Mouse (Mus musculus): ENCODE data around the gene Wbp1l.
A peak's percentile ranks its signal among the peaks of the same experiment; 100 is the strongest.

Wbp1l gene

DNA sequence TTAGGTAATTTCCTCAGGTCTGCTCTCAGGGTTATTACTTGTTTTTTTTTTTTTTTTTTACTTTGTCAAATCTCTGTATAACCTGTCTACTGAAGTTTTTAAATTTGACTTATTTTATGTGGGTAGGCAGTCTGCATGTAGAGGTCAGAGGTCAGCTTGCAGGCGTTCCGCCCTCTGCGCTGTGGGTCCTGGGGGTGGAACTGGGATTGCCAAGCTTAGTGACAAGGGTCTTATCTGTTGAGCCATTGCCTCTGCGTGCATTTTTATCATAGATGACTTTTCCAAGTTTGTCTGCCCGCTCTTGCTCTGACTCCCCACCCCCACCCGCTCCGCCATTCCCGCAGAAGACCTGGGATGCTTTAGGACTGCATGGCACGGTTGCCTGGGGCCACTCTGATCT, 36.9 kb downstream of the Wbp1l start:
- DNase-seq, result no peak

GRCm38 (mm10) chr19:46637598-46637997, 38.7 kb downstream of the Wbp1l start:
- DNase-seq, result no peak

DNA sequence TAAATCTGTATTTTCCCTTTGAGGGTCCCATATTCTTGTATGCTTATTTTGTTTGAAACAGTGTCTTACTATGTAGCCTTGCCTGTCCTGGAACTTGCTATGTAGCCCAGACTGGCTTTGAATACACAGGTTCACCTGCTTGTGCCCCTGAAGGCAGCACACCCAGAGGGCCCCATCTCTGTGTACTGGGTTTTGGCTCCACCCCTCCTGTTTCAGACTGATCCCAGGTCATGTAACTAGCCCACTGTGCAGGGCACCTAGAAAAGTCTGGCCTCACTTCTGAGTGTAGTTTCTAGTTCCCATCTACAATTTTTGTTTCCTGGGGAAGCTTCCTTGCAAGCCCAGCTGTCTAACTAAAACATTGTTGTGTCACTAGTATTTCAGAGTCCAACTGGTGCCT, 40.2 kb downstream of the Wbp1l start:
- no peak for DNase-seq

DNA sequence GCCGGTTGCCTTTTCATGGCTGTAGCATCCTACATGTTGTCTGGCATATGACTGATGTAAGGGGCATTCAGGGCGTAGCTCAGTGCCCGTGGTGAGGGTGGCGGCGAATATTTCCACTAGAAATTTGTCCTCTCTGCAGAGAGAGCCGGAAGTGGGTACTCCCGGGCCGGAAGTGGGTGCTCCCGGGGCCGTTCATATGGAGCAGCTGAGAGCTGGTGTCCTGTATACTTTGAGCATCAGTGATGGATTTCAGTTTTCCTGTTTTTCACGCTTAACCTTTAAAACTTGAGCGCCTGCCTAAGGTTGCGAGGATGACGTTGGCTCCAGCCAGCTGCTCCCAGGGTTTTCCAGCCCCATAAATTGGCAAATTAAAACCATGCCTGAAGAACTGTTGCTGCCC, 40.6 kb downstream of the Wbp1l start:
- DNase-seq, result no peak

DNA sequence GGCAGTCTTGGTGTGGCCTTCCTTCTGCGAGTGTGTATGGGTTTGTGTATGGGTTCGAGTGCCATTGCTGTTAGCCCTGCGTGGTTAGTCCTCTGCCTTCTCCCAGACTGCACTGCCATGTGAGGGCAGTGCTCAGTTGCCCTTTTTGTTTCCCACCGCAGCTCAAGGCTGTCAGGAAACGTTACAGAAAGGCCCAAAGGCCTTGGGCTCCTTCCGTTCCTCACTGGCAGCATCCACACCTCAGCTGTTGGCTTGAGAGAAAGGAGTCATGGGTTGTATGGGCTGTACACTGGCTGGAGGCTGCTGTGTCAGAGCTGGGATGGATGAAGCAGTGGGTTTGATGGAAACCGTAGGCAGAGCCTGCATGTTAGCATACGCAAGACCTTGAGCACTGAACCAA, 41.9 kb downstream of the Wbp1l start:
- no peak for DNase-seq

GRCm38 (mm10) chr19:46641420-46642085, 42.7 kb downstream of the Wbp1l start:
- DNase-seq, result no peak

- no peak for DNase-seq
Observed at GRCm38 (mm10) chr19:46642136-46642753, 43.4 kb downstream of the Wbp1l start.

GRCm38 (mm10) chr19:46643236-46643635, 44.4 kb downstream of the Wbp1l start:
- DNase-seq, result no peak

DNA sequence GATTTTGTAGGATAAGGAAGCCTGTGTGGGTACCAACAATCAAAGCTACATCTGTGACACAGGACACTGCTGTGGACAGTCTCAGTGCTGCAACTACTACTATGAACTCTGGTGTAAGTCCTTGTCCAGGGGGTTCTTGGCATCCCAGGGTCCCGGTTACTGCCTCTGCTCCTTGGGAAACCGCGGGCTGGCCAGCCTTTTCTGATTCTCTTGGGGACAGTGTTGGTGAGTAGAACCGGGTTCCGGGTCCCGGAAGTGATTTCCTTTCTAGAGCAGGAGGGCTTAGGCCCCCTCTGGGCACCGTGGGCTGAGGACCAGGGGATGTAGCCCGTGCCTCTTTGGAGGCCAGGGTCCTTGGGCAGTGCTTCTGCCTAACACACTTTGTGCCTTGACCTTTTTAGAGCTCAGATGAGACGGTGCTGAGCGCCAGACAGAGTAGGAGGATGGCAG, 45.5 kb downstream of the Wbp1l start:
- DNase-seq, result no peak

DNA sequence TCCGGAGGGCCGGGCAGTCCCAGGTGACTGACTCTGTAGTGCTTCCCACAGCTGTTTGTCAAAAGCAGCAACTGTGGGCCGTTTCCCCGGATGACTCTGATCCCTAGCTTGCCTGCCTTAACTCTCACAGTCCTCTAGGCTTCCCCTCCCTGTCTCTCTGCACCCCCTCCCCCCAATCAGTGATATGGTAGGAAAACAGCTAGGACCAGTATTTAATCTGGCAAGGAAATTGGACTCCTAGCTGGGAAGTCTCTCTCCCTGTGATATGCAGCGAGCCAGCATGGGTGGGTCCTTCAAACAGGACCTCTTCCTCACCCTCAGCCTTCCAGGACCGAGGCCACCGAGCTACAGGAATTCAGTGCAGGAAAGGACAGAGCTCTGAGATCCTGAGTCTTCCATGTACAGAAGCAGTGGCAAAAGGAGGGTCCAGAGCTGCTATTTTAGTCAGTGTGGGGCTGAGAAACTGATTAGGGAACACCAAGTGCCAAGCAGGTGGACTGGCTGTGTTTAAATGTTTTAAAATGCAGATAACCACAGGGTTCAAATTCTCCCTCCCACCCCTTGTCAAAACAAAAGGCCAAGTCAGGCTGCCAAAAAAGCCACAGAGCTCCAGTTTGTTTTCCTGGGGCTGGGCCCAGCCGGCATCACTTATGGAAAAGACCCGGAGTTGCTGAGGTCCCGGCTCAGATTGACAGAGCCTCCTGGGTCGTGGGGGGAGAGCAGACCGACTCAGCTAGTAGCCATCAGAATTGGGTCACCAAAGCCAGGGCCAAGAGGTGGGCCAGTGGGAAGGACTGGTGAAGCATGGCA, 46.1 kb downstream of the Wbp1l start:
- DNase-seq, result no peak

DNA sequence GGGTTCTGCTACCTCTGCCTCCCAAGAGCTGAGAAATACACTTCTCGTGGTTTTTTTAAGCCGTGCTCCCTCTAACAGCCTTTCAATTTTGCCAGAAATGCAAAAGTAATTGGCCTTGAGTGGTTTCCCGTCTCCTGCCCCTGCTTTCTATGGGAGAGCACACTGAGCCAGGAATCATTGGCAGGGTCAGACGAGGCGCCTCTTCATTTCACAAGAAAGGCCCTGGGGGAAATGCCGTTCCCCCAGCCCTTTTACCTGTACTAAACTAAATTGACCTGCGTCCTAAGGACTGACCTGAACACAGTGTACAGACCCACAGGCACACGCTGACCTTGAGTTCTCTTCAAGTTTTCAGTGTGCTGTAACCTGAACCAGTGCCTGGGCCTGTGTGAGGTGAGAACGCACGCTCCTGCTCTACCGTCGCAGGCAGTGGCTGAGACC, 47.2 kb downstream of the Wbp1l start:
- DNase-seq, result no peak

DNA sequence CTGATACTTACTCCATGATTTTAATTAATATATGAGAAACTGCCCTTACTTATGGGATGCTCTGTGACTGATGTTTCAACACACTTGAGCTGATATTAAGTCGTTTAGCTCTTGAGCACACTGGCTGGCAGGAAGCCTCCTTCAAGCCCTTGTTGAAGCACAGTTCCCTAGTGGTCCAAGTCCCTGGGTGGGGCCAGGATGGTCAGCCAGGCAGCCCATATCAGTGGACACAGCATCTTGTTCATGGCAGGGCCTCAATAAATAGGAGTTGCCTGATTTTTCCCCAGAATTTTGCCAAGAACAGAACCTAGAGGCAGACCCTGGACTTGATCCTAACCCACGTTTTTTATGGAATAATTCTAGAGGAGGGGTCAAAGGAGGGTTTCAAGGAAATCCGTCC, 48.4 kb downstream of the Wbp1l start:
- DNase-seq, result no peak

GRCm38 (mm10) chr19:46647850-46648249, 49.0 kb downstream of the Wbp1l start:
- DNase-seq, result no peak

DNA sequence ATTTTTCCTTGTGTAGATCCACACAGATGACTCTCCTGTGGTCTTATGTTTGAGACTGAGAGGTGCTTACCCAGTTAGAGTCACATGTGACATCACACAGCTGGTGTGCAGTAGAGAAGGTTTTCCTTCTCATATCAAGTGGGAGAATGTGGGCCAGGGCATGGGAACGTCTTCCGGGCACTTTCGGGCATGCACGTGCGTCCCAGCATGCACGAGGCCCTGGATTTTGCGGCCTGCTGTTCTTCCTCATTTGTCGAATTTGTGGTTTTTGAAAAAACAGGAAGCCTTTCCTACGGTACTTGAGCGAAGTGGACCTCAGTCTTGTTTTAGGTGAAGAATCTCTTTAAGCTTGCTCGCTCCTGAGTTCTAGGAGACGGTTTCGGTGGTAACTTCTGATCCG, 49.7 kb downstream of the Wbp1l start:
- DNase-seq, result no peak

DNA sequence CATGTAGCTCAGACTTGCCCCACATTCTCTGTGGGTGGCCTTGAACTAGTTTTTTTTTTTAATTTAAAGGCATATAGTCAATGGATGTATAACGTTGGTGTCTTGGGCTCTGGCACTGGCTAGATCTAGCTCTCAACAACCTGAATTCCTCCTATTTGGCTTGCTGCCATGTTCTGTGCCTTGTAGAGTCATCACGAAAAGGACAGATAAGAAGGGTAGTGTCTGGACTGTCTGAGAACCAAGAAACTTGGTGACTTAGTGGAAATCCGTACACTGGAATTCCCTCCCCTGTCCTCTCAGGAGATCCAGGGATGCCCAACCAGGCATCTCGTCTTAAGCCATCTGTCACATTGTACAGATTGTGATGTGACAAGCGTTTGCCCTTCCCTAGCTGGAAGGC, 54.3 kb downstream of the Wbp1l start:
- DNase-seq, result no peak

GRCm38 (mm10) chr19:46653616-46654235, 54.8 kb downstream of the Wbp1l start:
- DNase-seq, result peak; percentile 72

DNA sequence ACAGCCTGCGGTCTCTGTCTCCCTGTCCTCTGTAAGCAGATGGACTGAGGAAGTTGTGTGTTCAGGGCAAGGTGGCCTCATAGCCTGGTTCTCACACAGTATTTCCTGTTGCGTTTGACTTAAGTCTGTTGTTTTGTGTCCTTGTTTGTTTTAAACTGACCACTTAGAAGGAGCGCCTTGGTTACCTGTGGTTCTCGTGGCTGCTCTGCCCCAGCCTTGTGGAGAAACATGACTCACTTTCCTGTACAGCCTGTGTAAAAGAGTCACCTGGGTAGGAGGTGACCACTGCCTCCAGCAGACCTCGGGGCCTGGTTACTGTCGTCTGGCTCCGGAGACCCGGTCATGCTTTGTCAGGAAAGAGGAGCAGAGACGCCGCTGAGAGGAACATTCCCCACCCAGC, 56.7 kb downstream of the Wbp1l start:
- DNase-seq, result no peak

DNA sequence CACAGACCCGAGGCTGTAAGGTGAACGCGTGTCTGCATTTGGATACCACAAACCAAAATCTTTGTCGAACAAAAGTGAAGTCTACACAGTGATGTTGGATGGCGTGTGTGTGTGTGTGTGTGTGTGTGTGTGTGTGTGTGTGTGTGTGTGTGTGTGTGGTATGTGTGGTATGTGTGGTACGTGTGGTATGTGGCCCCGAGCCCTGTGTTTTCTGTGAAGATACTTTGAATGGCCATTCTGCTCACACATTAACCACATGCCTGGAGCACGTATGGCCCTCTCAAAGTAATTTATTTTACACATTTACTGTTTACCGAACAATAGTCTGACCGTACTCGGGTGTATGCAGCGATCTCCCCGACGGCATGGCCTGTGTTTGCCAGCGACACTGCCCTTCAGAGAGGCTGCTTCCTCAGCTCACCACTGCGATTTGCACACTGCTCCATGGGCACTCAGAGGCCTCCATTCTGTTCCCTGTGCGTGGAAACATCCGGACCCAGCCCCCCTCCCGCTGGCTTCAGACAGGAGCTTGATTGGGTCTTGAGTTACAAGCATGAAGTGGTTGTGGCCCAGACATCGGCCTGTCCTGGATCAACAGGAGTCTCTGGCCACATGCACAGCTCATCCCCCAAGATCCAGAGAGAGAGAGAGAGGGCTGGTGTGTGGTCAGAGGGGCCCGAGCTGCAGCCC, 57.4 kb downstream of the Wbp1l start:
- DNase-seq, result no peak

GRCm38 (mm10) chr19:46657339-46658020, 58.6 kb downstream of the Wbp1l start:
- peak; percentile 71 for DNase-seq

- no peak for DNase-seq
Observed at GRCm38 (mm10) chr19:46658348-46658747, 59.5 kb downstream of the Wbp1l start.

GRCm38 (mm10) chr19:46658851-46659250, 60.0 kb downstream of the Wbp1l start:
- no peak for DNase-seq

- DNase-seq, result no peak
Observed at GRCm38 (mm10) chr19:46661511-46661910, 62.6 kb downstream of the Wbp1l start.
